Mouse (Mus musculus): ENCODE measurements around the gene Zbtb18.

The Zbtb18 gene

DNA sequence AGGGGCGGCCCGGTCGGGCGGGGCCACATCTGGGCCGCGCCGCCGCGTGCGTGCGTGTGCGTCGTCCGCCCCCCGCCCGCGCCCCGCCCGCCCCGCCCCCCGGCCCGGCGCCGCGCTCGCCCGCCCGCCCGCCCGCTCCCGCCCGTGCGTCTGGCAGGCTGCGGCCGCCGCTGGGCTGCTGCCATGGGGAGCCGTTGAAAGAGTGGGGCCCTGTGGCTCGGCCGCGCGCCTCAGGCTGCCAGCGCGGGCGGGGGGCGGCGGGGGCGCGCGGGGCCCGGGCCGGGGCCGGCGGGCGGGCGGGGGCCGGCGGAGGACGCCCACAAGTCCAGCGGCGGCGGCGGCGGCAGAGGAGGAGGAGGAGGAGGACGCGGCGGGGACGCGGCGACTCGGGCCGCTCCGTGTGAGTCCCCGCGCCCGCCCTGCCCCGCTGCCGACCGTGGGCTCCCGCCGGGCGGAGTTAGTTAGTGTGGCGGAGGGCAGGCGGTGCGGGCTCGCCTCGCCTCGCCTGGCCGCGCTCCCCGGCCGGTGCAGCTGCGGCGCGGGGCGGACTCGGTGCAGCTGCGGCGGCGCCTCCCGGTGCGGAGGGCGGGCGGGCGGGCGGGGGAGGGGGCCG, at the start of gene Zbtb18:
Zbtb18 (plus strand) TSS at position 156 of the 613 bp plus-strand sequence.
- no peak for DNase-seq

DNA sequence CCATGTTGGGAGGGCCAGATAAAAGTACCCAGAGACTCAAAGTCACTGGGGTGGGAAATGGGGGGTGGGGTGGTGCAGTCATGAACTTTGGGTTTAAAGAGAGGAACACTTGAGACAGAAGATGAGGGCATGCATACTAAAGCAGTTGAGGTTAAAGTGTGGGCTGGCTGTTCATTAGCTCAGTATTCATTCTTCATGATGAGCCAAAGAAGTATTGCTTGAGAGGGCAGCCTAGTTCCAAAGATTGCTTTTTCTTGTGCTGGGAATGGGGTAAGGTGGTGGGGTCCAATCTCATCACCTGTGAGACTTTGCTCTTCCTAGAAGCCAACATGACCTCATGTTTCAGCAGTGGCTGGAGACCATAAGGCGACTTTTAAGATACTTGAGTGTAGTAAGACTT, 44.7 kb upstream of the Zbtb18 start:
- DNase-seq: no peak

DNA sequence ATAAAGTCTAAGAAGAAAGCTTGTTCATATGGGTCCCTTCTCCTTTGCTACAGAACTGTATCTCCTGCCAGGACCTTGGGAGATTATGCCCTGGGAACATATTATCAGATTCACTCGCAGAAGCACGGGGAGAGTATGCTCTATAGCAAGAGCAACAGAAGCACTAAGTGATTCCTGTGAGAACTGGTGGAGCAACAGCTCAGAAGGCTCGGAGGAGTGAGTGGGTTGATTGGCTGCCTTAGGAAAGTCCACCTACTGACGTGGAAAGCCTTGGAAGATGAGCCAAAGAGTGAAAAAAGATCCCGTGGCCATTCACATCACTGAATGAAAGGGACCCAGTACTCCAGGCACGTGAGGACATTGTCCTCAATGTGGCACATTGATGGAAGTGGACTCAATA, 37.0 kb upstream of the Zbtb18 start:
- DNase-seq: no peak

DNA sequence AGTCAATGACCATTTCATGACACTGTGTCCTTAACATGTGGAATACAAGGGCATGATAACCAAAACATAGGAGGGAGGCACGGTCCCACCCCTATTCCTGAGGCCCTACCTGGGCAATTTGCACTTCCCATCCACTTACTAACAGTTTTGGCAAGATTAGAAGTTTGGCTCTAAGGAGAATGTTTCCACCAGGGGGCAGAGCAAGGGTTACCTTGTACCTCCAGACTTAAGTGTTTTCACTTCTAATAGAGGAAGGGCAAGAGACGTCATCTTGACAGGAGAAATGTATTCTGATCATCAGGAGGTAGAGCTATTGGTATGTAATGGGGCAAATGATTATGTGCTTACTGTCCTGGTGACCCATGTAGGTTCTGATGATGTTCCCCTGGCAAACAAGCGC, 33.5 kb upstream of the Zbtb18 start:
- DNase-seq: peak; percentile 21

DNA sequence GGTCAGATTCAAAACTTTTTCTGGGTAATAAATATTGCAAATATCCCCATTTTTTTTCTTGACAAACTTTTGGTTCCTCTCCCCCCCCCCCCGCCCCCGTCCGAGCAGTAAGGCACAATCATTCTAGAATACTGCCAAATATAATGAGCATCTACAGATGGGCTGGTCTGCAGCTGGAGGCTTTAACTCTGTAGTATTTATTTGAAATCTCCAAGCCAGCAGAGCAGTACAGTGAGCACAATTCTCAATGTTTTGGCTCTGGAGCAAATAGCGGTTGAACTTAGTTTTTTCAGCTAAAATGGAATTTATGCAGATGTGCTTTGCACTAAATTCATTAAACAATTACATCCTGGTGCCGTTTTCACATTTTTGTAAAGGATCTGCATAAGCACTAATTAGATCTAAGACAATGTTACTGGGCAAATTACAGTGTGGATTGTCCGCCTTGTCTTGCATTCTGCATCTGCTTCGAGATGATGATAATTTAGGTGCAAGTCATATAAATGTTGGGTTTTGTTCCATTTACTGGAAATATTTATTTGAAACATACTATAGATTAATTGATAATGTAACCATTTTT, 31.3 kb upstream of the Zbtb18 start:
- DNase-seq: no peak

DNA sequence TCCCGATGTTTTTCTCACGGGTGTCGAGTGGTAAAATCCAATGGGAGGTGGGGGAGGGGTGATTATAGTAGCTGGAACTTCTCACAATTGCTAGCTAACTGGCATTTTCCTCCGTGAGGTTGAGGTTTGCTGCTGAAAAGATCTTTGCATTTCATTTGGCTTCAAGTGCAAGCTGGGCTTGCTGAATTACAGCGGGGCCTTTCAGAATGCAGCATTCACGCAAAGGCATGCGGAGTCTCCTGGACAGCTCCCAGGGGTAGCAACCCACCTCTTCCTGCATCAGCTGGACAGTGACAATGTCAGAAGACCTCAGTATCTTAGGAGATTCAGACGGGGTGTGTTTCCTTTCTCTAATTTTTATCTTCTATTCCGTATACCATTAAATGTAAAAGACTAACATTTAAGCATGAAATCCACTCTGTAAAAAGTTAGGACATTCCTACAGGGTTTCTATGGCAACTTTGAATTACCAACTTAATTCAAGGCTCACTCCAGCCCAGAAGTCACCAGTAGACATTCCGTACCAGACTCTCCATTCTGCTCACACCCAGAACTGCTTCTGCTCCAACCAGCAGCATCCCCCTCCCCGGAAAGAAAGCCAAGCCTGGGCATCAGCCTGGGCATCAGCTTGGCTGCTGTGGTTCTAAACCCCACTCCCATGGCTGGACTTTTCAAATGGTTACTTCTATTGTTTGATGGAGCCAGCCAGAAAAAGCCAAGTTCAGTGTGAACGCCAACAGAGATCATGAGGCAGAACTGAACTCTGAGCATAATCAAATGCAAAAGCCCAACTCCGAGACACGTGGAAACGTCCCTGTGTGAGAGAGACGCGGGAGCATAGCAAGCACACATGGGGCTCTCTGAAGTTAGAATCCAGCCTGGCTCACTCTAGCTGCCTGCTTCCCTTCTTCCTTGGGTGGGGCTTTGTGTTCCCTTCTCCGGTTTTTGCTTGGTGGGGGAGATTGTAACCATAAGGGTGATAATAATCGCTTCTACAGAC, 30.5 kb upstream of the Zbtb18 start:
- no peak for DNase-seq

DNA sequence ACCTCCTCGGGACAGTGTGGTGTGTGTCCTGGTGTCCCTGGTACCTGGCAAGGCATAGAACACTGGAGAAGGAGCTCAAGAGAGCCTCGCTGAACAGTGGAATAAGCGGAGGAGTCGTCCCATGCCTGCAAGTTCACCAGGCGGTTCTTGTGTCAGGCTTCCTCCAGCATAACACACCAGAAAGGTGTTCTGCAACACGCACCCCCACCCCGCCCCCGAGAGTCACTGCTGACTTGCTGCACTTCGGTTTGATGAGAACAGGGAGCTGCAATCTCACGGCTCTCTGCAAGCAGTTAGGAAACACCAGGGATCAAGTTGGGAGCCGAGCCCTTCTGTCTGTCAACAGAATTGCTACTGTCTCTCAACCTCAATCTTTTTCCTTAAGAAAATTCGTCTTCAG, 22.8 kb upstream of the Zbtb18 start:
- DNase-seq: no peak

DNA sequence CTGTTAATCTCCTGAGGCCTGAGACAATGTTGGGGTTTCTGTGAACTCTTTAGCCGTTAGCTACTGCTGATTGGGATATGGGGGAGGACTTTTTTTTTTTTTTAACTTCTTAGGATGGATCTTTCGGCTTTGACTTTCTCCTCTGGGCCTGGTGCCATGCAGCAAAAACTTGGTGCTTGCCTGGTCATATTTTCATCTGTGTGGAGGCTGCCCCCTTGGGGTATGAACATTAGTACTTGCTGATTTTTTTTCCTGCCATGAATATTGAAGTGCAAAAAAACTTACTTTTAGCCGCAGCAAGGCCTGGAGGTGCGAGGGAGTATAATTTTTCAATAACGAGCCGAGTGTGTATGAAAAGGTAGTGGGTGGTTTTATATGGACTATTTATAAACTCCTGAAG, 22.0 kb upstream of the Zbtb18 start:
- DNase-seq: no peak

DNA sequence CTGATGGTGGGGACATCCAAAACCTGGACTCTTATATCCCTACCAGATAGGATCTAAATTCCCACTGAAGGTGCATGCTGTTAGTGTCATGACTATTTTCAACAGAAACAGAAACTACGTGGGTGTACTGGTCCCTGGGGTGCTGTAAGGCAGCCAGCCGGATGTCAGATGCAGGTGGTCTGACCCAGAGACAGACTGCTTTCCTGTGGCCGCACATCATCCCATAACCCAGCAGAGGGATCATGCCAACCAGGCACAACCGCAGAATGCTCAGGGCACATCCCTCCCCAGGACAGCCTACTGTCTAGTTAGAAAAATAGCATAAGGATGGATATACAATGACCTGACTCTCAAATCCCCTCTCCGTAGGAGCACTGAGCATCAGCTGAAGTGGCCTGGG, 14.3 kb upstream of the Zbtb18 start:
- DNase-seq: no peak

DNA sequence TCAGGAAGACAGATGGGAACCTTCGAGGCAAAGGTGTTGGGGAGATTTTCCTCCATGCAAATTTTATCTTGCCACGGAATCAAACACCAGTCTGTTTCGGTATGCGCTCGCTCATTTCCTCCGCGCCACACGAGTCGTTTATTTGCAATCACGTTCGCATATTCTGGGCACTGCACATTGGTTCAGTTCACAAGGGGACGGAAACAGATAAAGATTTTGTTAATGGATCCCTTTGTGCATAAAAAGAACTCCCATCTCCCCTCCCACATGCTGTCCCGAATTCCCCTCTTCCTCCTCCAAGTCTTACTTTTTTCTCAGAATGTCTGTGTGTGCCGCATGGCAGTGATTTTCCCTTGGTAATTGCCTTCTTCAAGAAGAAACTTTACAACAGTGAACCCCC, 13.8 kb upstream of the Zbtb18 start:
- no peak for DNase-seq

DNA sequence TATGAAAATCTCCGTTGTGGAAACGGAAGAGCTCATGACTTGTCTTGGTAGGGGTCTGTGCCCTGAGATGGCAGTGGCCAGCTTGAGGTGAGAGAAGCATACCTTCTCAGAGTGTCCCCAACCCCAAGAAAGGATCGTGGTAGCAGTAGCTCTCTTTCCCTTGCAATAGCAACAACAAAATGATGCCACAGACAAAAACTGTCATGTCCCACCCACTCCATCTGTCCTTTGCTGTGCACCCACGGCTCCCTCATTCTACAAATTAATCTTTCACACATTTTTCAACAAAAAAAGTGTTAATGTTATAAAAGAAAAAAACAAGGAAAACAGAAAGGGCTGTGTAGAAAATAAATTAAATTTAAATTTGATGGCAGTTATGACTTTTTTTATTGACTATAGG, 13.1 kb upstream of the Zbtb18 start:
- DNase-seq: no peak

DNA sequence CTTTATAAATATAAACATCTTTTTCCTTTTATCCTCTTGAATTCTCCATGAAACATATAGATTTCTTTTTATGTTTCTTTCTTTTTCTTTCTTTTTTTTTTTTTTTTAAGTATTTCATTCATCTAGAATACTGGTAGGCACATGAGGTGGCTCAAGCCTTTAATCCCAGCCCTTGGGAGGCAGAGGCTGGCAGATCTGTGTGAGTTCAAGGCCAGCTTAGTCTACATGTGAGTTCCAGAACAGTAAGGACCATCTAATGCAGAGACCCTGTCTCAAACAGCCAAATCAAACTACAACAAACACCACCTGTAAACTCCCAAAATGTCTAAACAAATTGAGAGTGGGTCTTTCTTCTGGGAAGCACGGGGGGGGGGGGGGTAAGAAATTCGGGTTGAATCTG, 1.7 kb upstream of the Zbtb18 start:
- peak; percentile 23 for DNase-seq

DNA sequence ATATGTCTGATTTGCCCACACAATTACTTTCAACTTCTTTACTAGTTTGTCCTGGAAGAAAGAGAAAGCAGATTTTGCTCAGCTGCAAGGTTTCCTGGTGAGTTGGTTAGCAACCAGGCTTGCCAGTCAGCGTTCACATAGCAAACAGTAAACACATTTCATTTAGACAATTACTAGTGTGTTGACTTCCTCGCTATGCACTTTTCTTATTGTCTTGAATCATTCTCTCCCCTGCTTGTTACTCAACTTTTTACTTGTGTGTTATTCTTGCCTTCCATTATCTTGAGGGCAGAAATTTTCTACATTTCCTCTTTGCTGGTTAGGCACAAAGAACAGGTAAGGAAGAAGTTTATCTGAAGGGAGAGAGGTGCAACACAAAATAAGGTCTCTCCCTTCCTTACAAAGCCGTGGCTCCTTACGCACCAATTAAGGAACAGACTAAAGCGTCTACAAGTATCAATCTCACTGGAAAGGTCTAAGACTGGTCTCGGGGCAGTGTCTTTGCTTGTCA, 1.1 kb upstream of the Zbtb18 start:
- peak; percentile 13 for DNase-seq

DNA sequence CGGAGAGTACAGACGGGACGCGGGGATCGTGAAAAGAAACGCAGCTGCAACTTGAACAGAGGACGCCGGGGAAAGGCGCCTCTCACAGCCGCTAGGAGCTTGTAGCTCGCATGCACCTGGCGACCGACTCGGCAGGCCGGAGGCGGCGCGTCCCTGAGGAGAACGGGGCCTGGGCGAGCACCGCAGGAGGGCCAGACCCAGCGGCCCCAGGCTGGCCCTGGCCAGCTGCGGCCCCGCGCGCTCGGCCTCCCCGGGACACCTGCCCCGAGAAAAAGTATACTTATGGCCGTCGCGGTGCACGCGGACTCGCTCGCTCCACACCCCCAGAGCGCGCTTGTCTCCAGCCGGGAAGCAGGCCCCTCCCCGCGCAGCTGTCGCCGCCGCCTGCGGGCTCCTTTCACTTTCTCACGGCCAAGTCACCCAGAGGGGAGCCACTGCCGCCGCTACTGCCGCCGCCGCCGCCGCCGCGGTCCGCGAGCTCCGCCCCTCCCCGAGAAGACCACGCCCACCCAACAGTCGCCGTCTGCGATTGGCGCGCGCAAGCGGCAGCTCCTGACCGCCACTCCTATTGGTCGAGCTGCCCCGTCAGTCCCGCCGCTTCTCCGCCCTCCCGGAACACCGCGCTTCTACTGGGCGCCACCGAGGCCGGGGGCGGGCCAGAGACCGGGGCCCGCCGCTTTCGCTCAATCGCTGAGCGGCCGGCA, 507 bp upstream of the Zbtb18 start:
- DNase-seq: peak; percentile 99

DNA sequence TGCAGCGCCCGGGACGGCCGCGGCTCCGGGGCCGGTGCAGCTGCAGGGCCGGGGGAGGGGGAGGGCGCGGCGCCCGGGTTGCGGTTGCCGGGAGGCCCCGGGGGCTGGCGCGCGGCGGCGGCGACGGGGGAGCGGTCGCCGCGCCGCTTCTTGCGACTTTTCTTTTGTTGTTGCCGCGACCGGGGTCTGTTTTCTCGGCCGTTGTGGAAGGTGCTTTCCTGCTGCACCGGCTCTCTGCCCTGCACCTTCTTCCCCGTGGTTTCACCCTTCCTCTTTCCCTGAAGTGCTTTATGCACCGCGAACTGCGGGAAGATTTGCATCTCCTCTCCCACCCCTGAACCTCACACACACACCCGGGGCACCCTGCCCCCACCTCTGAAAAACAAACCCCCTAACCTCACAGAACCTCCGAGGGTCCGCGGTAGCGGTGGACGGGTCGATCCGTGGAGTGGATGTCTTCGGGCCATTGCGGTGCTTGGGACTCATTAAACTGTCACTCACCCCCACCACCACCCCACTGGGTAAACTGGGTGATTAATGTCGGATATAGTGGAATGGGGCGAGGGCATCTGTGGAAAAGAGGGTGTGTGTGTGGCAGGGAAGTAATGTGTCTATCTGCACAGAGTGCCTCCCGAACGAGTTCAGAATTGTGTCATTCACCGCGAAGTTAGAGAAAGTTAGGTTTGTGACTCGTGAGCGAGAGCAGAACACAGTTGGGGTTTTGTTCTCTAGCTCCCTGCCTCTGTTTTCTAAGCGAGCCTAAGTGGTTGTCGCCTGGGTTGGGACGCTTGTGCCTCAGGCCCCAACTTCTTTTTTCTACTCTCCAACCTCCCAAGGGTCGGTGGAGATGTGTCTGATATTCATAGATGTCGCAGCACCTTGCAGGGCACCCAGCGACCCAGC, 921 bp downstream of the Zbtb18 start:
- peak; percentile 75 for DNase-seq

DNA sequence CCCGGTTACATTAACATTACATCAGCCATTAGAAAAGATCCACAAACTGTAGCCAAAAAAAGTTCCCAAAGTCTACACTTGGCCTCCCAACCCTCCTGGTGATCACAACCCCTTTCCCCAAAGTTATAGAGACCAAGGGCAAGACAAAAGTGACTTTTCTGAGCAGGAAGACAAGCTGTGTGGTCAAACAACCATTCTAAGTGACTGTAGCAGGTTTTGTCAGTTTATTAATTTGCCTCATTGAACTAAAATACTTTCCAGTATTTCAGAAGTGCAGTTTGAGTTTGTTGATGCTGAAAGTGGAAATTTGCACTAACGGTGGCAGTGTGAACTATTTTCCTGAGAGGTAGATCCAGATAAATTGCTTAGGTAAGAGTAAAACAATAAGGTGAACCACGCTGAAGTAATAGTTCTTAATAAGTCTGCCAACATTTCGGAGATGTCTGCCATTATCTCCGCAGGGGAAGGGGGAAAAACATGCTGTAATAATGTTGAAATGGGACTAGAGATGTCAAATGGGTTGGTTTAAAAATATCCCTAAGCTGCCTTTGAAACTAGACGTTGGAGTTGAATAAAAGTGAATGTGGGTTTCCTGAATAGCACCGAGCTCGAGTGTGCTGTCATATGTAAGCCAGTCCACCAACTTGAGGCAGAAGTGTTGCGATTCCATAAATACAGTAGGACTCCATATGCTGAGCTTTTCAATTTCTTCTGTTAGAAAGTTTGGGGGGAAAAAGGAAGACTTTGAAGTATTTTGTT, 1.8 kb downstream of the Zbtb18 start:
- DNase-seq: no peak

DNA sequence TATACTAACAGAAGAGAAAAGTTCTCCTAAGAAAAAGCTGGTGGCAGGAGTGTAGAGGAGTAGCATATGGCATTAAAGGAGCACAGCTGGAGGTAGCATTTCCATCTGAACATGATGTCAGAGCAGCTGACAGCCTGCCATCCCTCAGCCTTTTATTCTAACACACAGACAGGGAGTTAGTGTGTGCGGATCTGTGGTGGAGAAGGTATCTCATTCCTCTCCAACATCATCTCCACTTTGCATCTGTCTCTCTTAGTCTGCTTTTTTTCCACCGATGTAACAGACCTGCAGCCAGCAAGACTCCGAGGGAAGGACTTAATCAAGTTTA, 2.3 kb downstream of the Zbtb18 start:
- DNase-seq: peak; percentile 83

DNA sequence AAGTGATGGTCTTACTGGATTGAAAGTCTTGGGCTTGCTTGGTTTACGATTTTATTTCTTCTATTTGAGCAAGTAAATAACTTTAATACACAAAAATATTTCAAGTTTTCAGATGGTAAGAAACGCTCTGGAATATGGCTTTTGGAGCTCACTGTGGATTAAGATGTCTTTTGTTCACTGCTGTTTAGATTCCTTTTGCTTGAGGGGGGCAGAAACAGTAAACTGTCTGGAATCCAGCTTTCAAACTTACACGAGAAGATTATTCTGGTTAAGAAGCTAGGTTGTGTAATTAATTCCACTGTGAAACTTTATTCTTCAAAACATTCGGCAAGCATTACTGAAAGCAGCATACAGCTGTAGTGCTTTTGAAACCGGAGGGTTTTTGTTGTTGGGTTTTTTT, 2.8 kb downstream of the Zbtb18 start:
- no peak for DNase-seq

DNA sequence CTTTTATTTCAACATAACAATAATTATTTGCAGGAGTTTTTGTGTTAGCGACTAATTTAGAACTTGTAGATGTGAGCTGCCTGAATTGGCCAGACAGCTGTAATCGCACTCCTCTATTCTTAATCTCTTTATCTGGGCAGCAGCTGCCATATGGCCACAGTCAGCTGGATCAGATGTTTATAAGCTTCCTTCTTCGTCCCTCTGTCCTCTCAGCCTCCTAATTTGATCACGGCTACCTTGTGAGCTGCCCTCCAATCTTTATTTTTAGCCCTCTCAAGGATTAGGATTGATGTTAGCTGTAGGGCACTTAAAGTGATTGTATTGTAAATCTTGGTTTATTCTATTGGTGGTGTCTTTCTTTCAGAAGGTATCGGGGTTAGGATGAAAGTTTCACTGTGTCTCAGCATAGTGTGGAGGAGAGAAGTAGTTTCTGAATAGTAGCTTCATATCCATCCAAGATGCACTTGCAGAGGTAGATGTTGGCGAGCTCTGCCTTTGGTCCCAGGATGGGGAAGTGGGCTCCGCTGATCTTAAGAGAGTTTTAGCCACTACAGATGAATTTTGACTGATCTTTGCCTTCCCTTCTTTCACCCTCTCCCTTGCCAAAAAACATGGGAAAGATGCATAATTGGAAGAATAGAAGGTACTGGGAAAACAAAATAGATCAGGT, 3.4 kb downstream of the Zbtb18 start:
- DNase-seq: no peak

DNA sequence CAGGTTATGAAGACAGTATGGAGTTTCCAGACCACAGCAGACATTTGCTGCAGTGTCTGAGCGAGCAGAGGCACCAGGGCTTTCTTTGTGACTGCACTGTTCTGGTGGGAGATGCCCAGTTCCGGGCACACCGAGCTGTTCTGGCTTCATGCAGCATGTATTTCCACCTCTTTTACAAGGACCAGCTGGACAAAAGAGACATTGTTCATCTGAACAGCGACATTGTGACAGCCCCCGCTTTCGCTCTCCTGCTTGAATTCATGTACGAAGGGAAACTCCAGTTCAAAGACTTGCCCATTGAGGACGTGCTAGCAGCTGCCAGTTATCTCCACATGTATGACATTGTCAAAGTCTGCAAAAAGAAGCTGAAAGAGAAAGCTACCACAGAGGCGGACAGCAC, 4.9 kb downstream of the Zbtb18 start:
- DNase-seq: peak; percentile 71

Measured in cerebellum, adult 9-11 months (tissue).